Mouse (Mus musculus) heart, postnatal 14 days (tissue): ENCODE measurements around the gene Syt2. TPM values are rescaled to one million over a fixed set of nuclear protein-coding genes. Genes with fewer than 3 reads are reported as not detected.
A peak's percentile ranks its signal among the peaks of the same experiment; 100 is the strongest.

Experiments used
- DNase-seq, 2 experiments: peaks; one replicate each; pipeline ENCODE4 v3.0.0; 2021 to 2022
- intact Hi-C: fragments of 180-260 bp; cut with DNase I; formaldehyde crosslinking; loops from one replicate; pipeline ENCODE4 v1.15.1; 2025
- total RNA-seq, 2 experiments: library from RNA; stranded (reverse); gene quantifications; 2 replicates each; pipeline ENCODE4 v1.2.3; 2021

Syt2 gene
- total RNA-seq, 2 experiments from 2014 or later: not detected

- intact Hi-C loops: no loop called here
- no peak for DNase-seq
These were observed 53.7 kb downstream of the Syt2 start for GRCm38 (mm10) chr1:134700151-134700550.

DNA sequence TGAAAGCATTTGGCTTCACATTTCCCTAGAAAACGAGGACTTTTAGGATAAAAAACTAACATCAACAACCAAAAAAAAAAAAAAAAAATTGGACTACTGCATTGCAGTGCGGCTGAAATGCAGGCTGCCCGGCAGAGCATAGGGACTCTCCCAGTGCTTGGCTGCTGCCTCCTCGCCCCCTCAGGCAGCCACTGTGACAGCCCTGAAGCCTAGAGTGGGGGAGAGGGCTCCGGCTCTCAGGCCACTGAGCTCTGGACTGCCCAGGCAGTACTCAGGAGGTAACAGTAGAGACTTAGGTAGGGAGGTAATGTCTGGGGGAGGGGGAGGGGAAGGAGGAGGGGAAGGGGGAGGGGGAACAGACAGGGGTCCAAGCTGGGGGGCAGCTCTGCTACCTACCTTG is 54.2 kb downstream of the Syt2 start:
- no peak for DNase-seq
- intact Hi-C loops: no loop called here

DNA sequence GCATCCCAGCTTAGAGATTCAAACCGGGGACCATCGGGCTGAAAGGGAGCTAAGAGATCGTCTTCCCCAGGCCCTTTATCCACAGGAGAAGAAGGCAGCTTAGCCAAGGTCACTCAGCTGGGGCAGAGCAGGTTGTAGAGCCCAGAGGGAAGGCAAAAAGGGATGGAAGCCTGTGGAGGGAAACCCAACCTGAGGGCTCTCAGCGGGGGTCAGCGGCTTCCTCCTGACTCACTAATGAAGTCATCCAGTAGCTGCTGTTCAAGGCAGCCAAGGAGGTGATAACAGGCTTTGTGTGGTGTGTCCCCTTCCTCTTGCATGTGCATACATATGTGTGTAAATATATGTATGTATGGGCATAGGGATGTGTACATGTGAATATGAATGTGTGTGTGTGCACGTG is 54.7 kb downstream of the Syt2 start:
- no peak for DNase-seq
- intact Hi-C loops: no loop called here

GRCm38 (mm10) chr1:134703232-134703631 is 56.8 kb downstream of the Syt2 start:
- no peak for DNase-seq
- intact Hi-C loops: no loop called here

GRCm38 (mm10) chr1:134704396-134705306 is 58.2 kb downstream of the Syt2 start:
- intact Hi-C loops: no loop called here
- peak; percentile 49 to 59 for DNase-seq

DNA sequence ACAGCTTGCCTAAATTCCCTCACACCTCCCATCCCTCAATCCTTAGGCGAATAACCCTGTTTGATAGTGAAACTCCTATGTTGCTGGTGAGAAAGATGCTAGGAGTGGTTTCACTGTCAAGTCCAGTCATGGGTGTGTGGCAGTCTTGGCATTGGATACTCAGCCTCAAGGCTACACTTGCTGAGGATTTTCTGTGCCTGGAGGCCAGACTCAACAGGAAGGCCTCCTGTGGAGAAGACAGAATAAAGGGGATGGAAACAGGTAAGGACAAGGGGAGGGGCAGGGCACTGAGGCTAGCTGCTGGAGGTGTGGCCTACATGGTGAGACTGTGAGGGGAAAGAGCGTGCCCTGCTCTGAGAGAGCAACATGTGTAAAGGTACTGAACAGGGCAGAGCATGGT is 60.1 kb downstream of the Syt2 start:
- intact Hi-C loops: no loop called here

DNA sequence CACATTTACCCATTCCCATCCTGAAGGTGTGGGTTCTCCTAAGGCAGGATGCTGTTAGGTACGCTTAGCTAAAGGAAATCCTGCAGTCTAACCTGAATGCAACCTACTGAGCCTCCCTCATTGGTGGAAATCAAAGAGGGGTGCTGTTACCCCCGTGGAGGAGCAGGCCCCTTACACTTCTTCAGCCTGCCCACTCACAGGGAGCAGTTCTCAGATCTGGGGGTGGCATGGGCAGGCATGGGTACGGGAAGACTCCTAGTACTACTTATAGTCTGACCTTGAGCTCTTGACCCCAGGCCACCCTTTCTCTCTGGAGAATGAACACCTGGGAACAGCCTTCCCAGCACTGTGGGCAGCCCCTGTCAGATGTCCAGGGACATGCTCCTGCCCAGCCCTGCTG is 61.0 kb downstream of the Syt2 start:
- no peak for DNase-seq
- intact Hi-C loops: no loop called here

More for the DNA sequence above, 60.1 kb downstream of the Syt2 start:
- no peak for DNase-seq

- DNase-seq: no peak
- intact Hi-C loops: no loop called here
These were observed 61.8 kb downstream of the Syt2 start for GRCm38 (mm10) chr1:134708274-134708673.

DNA sequence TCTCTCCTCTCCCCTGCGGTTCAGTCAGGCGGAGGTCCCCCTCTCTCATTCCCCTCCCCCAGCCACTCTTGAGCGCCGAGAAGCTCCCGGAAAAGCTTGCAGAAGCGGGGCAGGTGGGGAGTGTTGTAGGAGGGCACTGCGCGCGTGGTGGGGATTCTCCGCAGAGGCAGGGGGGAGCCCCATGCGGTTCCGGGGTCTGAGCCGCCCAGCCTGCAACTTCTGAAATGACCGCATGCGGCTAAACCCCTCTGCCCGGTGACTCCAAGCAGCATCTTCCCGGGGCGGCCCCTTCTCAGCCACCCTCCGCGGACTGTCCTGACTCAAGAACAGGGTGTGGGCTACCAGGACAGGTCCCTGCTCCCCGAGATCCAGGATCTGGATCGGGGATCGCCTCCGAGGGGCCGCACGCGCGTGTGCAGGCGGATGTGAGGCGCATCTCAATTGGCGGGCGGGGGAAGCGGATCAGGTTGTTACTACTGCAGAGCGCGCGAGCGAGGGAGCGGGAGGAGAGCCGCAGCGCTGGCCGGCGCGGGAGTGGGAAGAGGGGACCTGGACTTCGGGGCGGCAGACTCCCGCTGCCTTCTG is 62.4 kb downstream of the Syt2 start:
- peak in 1 of 2 experiments; percentile 25 for DNase-seq
- intact Hi-C loops: no loop called here

GRCm38 (mm10) chr1:134709411-134710306 is 63.2 kb downstream of the Syt2 start:
- DNase-seq: no peak
- intact Hi-C loops: no loop called here

DNA sequence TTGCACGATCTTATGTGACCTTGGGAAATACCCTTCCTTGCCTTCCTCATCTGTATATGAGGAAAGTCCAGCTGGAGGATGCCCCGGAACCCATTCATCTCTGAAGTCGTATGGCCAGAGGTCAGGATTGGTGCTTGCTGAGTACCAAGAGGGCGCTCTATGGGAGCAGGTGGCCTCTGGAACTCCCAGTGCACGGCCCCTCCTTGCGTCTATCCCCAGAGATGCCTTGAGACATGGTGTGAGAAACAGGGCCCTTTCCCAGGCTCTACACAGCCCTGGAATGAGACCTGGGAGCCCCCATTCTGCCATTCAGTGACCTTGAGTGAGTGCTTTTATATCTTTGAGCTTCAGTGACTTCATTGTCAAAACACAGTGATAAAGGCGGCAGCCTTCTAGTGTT is 64.6 kb downstream of the Syt2 start:
- DNase-seq: no peak
- intact Hi-C loops: no loop called here

DNA sequence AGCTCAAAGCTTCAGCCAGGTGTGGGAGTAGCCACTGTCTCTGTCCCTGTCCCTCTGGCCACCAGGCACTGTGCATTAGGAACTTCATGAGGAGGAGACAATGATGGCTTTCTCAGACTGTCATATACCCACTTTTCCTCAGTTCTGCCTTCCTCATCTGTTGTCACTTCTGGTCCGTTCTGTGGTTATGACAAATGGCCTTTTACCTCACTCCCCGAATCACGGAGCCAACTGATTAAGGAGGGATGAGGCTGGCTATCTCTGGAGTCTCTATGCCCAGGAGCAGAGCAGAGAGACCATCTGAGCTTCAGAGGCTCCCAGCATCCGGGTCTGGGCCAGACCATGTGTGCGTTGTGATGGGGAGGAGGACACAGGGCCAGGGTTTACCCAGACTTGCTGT is 65.2 kb downstream of the Syt2 start:
- no peak for DNase-seq
- intact Hi-C loops: no loop called here

- intact Hi-C loops: no loop called here
- DNase-seq: no peak
These were observed 66.4 kb downstream of the Syt2 start for GRCm38 (mm10) chr1:134712781-134713299.

GRCm38 (mm10) chr1:134713421-134713969 is 67.0 kb downstream of the Syt2 start:
- intact Hi-C loops: no loop called here
- no peak for DNase-seq

DNA sequence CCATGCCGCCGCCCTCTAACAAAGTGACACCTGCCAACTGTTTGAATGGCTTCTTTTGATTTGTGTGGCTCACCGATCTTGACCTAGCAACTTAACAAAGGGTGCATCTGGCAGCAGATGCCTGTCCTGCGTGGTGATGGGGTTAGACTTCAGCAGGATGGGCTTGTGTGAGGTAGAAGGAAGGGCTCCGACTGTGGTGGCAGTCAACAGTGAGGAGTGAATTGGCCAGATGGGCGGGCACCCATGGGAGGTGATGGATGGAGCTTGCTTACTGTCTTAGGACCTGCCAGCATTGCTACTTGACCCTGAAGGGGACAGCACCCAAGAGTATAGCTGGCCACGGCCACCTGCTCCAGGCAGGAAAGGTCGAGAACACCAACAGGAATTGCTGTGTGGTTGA is 67.7 kb downstream of the Syt2 start:
- intact Hi-C loops: no loop called here
- DNase-seq: no peak

DNA sequence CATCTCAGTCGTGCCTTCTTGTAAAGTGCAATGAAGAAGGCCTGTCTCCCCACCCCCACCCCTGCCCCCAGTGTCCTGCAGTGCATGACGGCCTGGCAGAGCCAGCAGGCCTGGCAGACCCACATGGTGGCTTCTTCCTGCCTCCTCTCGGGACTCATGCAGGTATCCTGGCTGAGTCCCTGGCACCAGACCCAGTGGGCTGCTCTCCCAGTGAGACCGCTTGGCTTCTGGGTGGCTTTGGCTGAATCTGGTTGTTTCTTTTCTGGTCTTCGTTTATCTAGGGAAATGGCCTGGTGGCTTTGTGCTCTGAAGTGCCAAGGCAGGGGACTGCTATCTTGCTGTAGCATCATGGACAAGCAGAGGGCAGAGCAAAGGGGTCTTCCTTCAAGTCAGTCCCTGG is 68.6 kb downstream of the Syt2 start:
- no peak for DNase-seq
- intact Hi-C loops: no loop called here

- intact Hi-C loops: loop anchor here (10.0 kb wide), 1 partner anchor 245 kb away; the partner anchor contains the start of gene Ube2t
- DNase-seq: peak in 1 of 2 experiments; percentile 17
These were observed 73.3 kb downstream of the Syt2 start for GRCm38 (mm10) chr1:134719718-134720304.

- DNase-seq: no peak
- intact Hi-C loops: loop anchor here (10.0 kb wide), 1 partner anchor 243 kb away; the partner anchor contains the start of gene Ube2t
These were observed 75.0 kb downstream of the Syt2 start for GRCm38 (mm10) chr1:134721486-134721885.

- no peak for DNase-seq
- intact Hi-C loops: loop anchor here (10.0 kb wide), 1 partner anchor 242 kb away; the partner anchor contains the start of gene Ube2t
These were observed 76.4 kb downstream of the Syt2 start for GRCm38 (mm10) chr1:134722891-134723290.

DNA sequence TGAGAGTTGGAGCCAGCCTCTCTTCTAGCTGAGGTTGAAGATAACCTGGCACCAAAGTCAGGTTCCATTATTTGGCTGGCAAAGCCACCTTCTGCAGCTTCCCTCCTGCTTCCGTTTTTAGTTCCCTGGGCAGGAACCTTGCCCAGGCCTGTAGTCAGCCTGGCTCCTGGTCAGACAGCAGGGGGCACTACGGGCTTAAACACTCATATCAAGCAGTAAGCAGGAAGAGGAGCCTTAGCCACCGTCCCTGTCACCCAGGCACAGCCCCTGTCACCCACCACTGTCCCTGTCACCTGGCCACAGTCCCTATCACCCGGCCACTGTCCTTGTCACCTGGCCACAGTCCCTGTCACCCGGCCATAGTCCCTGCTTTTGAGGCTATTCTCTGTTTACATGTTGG is 78.8 kb downstream of the Syt2 start:
- intact Hi-C loops: loop anchor here (5.0 to 10.0 kb wide), 3 partner anchors 102 to 240 kb away; partner anchors contain the start of gene Ube2t
- DNase-seq: peak; percentile 64 to 72
